24 mouse cellular contexts compared by ENCODE assay signal in the genomic region with DNA sequence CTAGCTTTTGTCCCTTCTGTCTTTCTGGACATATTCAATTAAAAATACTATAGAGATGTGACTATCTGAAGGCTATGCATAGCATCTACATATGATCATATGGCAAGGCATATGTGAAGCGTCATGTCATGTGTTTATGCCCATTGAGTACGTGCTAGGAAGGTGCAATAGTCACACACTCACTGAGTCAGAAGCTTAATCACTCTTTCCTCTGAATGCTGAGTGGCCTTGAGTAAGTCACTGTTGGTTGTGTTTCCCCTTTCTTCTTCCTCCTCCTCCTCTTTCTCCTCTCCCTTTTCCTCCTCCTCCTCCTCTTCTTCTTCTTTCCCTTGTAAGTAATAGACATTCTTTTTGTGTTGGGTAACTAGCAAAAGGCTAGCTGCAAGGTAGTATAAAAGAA. TPM values are rescaled to one million over a fixed set of nuclear protein-coding genes. Genes with fewer than 3 reads are reported as not detected.
DNase-seq lines count a peak whose midpoint lies in the region; ATAC-seq and TF ChIP-seq lines count a peak whose summit lies in the region.
"Had no signal": no experiment of that assay in that cellular context is flagged by ENCODE, and none has a peak within 500 bp of the region (broad histone marks: within the 10 kb centered on the region; RNA-seq: fewer than 3 reads in every experiment).

No protein-coding gene starts in this region.

- no peaks in the 10 kb centered on the region for H3K36me3 ChIP-seq in midbrain, embryonic 14.5 days (ENCODE audit: control insufficient read depth, insufficient read depth, low read length)
- no peaks in the 10 kb centered on the region for H3K36me3 ChIP-seq in hindbrain, embryonic 11.5 days (ENCODE audit: control insufficient read depth, insufficient read depth, low read length)
- H3K36me3 ChIP-seq: heart, embryonic 10.5 days; hindbrain, embryonic 13.5 days had no signal

- no peaks in the 10 kb centered on the region for H3K9me3 ChIP-seq in midbrain, embryonic 14.5 days (ENCODE audit: control insufficient read depth, low read length)
- no peaks in the 10 kb centered on the region for H3K9me3 ChIP-seq in hindbrain, embryonic 11.5 days (ENCODE audit: control insufficient read depth, low read length)
- H3K9me3 ChIP-seq: heart, embryonic 10.5 days; heart, embryonic 13.5 days; hindbrain, embryonic 13.5 days had no signal

- H3K27me3 ChIP-seq in midbrain, embryonic 14.5 days (ENCODE audit: control insufficient read depth, insufficient read depth, low read length) = no peaks in the 10 kb centered on the region
- no peaks in the 10 kb centered on the region for H3K27me3 ChIP-seq in hindbrain, embryonic 11.5 days (ENCODE audit: control insufficient read depth, insufficient read depth, low read length)
- H3K27me3 ChIP-seq: heart, embryonic 13.5 days; hindbrain, embryonic 13.5 days had no signal

- no peak overlapping the region for H3K9ac ChIP-seq in midbrain, embryonic 14.5 days (replicated peaks; ENCODE audit: low read length)
- no peak overlapping the region for H3K9ac ChIP-seq in hindbrain, embryonic 11.5 days (ENCODE audit: low read depth, low read length)
- H3K9ac ChIP-seq: forebrain, postnatal 0 days; heart, embryonic 13.5 days; hindbrain, embryonic 13.5 days had no signal

- no peak for TF ChIP-seq CTCF in embryonic fibroblast, embryonic 13.5 days (IDR thresholded peaks at IDR 0.05; ENCODE audit: borderline replicate concordance, insufficient read depth, low read length)

- no peak for TF ChIP-seq POLR2A in embryonic fibroblast, embryonic 13.5 days (IDR thresholded peaks at IDR 0.05; ENCODE audit: low read depth, low read length)

- H3K4me3 ChIP-seq in embryonic fibroblast, embryonic 13.5 days (ENCODE audit: insufficient read depth, low read length) = no peak overlapping the region
- no peak overlapping the region for H3K4me3 ChIP-seq in midbrain, embryonic 14.5 days (replicated peaks; ENCODE audit: low read depth, low read length)
- no peak overlapping the region for H3K4me3 ChIP-seq in hindbrain, embryonic 11.5 days (ENCODE audit: low read depth, low read length)
- H3K4me3 ChIP-seq: heart, adult 2 months; heart, embryonic 10.5 days; heart, embryonic 13.5 days; hindbrain, embryonic 13.5 days had no signal

- H3K27ac ChIP-seq in embryonic fibroblast, embryonic 13.5 days (ENCODE audit: insufficient read depth, low read length) = peak overlapping the region; percentile 31; the same call in 1 of the 2 replicates
- H3K27ac ChIP-seq in midbrain, embryonic 14.5 days (replicated peaks; ENCODE audit: low read depth, low read length) = no peak overlapping the region
- no peak overlapping the region for H3K27ac ChIP-seq in hindbrain, embryonic 11.5 days (ENCODE audit: low read depth, low read length)
- H3K27ac ChIP-seq: heart, adult 2 months; heart, embryonic 10.5 days; heart, embryonic 13.5 days; hindbrain, embryonic 13.5 days had no signal

- DNase-seq in 416B (ENCODE audit: low read depth) = peak; percentile 81
- DNase-seq in layer of hippocampus, adult 9-10 months (ENCODE audit: low spot score) = no peak
- DNase-seq in midbrain, embryonic 14.5 days = no peak
- no peak for DNase-seq in hindbrain, embryonic 11.5 days (ENCODE audit: low spot score)
- DNase-seq: adrenal gland, adult 2 months; adrenal gland, postnatal 14 days; cerebellum, adult 18-20 months; cerebellum, adult 9-10 months; cerebellum, postnatal 14 days; forebrain, postnatal 0 days; gastrocnemius, postnatal 25 days; heart, adult 2 months; heart, postnatal 14 days had no signal

- peaks cover 9% of the 10 kb centered on the region; the same call in 1 of the 2 replicates for H3K4me1 ChIP-seq in embryonic fibroblast, embryonic 13.5 days (ENCODE audit: control insufficient read depth, insufficient read depth, low read length)
- H3K4me1 ChIP-seq in midbrain, embryonic 14.5 days (ENCODE audit: control insufficient read depth, insufficient read depth, low read length) = no peaks in the 10 kb centered on the region
- H3K4me1 ChIP-seq in hindbrain, embryonic 11.5 days (replicated peaks; ENCODE audit: control insufficient read depth, insufficient read depth, low read length) = no peaks in the 10 kb centered on the region

- WGBS in midbrain, embryonic 14.5 days = 94% methylated on average over 2 of the region's 2 CpGs
- WGBS in hindbrain, embryonic 11.5 days = 96% methylated on average over 2 of the region's 2 CpGs

- peak; percentile 66 for ATAC-seq in megakaryocyte, adult 5-6 weeks (ENCODE audit: poor library complexity, severe bottlenecking)
- 0 out of 2 replicates have a peak, but pooled peaks have one; percentile 40 for ATAC-seq in monocyte, adult 5-6 weeks (replicated peaks; ENCODE audit: insufficient number of reproducible peaks, low FRiP score, low TSS enrichment, poor library complexity, severe bottlenecking)
- no peak for ATAC-seq in midbrain, embryonic 14.5 days (ENCODE audit: low FRiP score, low TSS enrichment)
- no peak for ATAC-seq in hindbrain, embryonic 11.5 days (ENCODE audit: low FRiP score)
- ATAC-seq: CD4-positive, CD25-positive, alpha-beta regulatory T cell, adult 4 months; forebrain, embryonic 14.5 days; forebrain, postnatal 0 days; hindbrain, embryonic 16.5 days had no signal

- no peak overlapping the region for H3K4me2 ChIP-seq in midbrain, embryonic 14.5 days (ENCODE audit: low read length)
- no peak overlapping the region for H3K4me2 ChIP-seq in hindbrain, embryonic 11.5 days (replicated peaks; ENCODE audit: low read depth, low read length)
- H3K4me2 ChIP-seq: heart, embryonic 13.5 days; hindbrain, embryonic 13.5 days had no signal

RNA-seq across cellular contexts. Expression of a gene that starts 56.7 kb away (rescaled TPM):
- 90.6 and 94.9 TPM in 2 replicates for polyA plus RNA-seq in embryonic fibroblast, embryonic 13.5 days (2011; ENCODE audit: insufficient read length, low read depth, missing spikeins)
- 0.02 TPM in 2 replicates for total RNA-seq in megakaryocyte, adult 5-6 weeks (2015)
- total RNA-seq in megakaryocyte, adult 5-6 weeks (2017) = not detected in 2 replicates
- total RNA-seq in monocyte, adult 5-6 weeks (2017) = not detected in 3 replicates
- polyA plus RNA-seq in midbrain, embryonic 14.5 days (2014; fragmentation: Nextera tagmentation; extraction: Ambion mirVana) = 24.2 and 32.2 TPM in 2 replicates
- polyA plus RNA-seq in hindbrain, embryonic 11.5 days (2014; fragmentation: Nextera tagmentation; extraction: Ambion mirVana) = 31.0 and 34.0 TPM in 2 replicates
- total RNA-seq: hematopoietic stem cell, adult 5-6 weeks; MEL had no signal
- polyA plus RNA-seq: CD4-positive, CD25-positive, alpha-beta regulatory T cell, adult 4 months had no signal

Comparison
In these comparisons a context has a peak if more than half of its experiments do, and no peak if none do; other contexts are left out.
1. ATAC-seq: peak in megakaryocyte, adult 5-6 weeks (single experiment) and monocyte, adult 5-6 weeks (single experiment); none in midbrain, embryonic 14.5 days (single experiment) and hindbrain, embryonic 11.5 days (single experiment).